Mouse (Mus musculus) adrenal gland, adult 8-10 months (tissue): ENCODE measurements around the gene Paqr8. TPM values are rescaled to one million over a fixed set of nuclear protein-coding genes. Genes with fewer than 3 reads are reported as not detected.
A peak's percentile ranks its signal among the peaks of the same experiment; 100 is the strongest.
"Not testable (repeated sequence)": the region's sequence is repeated elsewhere in the genome, so short reads cannot be mapped to it uniquely, and the experiment has no call there.

ENCODE experiments used
- DNase-seq: peaks from one replicate; pipeline ENCODE4 v3.0.0; 2022
- total RNA-seq, 4 experiments: library from RNA; stranded (reverse); gene quantifications; 2 replicates each; pipeline ENCODE4 v1.2.4; 2022

The Paqr8 gene
- total RNA-seq, 4 experiments from 2014 or later: 57.6 to 67.3 (median 63.0) TPM

GRCm38 (mm10) chr1:20912527-20913171, 22.2 kb downstream of the Paqr8 start:
- DNase-seq: no peak

DNA sequence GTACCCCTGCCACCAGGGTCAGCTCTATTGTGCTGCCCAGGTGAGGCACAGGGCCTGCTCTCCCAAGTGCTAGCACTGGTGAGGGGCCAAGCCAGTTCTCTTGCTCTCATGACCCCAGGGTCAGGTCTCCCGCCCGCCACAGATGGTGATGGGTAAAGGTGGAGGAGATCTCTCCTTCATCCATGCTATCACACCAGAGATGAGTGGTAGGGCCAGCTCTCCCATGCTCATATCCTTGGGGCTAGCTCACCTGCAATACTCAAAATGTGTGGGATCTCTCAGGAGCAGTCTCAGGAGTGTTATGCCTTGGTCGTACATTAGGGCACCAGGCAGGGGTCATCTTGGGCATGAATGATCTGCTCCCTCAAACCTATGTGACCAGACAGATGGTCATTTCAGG, 24.4 kb downstream of the Paqr8 start:
- DNase-seq: no peak

DNA sequence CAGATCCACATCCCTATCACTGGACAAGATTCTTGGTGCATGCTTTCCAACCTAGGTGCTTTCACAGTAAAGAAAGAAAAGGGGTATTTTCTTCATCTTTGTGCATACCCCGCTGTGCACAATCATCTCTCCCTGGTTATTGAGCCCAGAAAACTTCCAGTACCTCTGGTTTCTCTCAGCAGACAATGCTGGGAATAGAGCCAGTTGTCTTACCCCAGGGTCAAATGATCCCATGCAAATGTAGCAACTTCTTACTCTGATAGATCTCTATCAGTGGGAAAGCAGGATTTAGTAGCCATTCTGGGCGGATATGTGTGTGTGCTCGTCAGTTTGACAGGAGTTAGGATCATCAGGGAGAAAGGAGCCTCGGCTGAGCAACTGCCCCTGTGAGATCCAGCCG, 25.2 kb downstream of the Paqr8 start:
- no peak for DNase-seq

DNA sequence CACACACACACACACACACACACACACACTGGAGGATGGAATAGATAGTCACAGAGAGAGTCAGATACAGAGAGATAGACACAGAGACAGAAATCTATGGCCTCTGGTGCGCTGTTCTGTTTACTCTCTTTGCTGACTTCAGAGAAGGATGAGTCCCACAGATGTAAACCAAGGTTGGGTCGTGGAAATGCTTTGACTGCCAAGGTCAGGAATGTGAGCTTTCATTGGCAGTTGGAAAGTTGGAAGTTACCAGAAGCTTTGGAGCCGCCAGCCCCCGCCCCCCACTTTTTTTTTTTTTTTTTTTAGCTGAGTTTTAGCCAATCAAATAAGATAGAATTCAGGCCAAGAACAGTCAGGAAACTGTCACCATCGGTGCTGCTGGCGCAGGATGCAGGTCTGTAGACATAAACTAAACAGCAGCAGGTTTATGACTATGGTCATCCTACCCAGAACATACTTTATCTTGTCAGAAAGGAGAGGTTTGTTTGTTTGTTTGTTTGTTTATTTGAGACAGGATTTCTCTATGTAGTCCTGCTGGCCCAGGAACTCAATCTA, 27.2 kb downstream of the Paqr8 start:
- peak; percentile 52 for DNase-seq

DNA sequence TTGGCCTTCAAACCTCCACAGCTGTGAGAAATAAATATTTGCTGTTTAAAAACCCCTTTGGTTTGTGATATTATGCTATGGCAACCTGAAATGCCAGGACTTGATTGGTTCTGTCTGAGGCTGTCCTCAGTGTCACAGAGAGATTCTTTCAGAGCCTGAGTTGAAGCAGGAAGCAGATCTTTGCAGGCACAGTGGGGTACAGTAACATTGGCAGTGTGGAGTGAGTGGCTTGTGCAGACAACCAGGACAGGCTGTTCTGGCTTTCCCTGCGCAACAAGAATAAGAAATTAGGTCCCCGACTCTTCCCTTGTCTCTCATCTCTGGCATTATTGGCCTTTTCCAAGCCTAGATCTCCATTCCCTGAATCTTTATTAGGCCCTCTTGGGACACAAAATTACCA, 29.3 kb downstream of the Paqr8 start:
- no peak for DNase-seq

- DNase-seq: no peak
These were observed 30.7 kb downstream of the Paqr8 start for GRCm38 (mm10) chr1:20921081-20921528.

- no peak for DNase-seq
These were observed 32.4 kb downstream of the Paqr8 start for GRCm38 (mm10) chr1:20922612-20923399.

DNA sequence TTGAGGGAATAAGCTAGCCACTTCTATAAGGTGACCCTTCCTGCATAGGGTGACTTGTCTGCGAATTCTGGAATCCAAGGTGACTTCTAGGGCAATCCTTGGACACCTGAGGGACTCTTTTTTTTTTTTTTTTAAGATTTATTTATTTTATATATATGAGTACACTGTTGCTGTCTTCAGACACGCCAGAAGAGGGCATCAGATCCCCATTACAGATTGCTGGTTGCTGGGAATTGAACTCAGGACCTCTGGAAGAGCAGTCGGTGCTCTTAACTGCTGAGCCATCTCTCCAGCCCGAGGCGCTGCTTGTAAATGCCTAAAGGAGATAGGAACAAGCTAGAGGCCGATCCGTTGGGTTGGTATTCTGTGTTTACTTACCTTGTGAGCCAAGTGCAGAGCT, 34.9 kb downstream of the Paqr8 start:
- DNase-seq: not testable (repeated sequence)

- DNase-seq: no peak
These were observed 35.5 kb downstream of the Paqr8 start for GRCm38 (mm10) chr1:20925926-20926325.

GRCm38 (mm10) chr1:20926376-20926775, 36.0 kb downstream of the Paqr8 start:
- DNase-seq: no peak

- DNase-seq: no peak
These were observed 38.1 kb downstream of the Paqr8 start for GRCm38 (mm10) chr1:20928487-20928886.

DNA sequence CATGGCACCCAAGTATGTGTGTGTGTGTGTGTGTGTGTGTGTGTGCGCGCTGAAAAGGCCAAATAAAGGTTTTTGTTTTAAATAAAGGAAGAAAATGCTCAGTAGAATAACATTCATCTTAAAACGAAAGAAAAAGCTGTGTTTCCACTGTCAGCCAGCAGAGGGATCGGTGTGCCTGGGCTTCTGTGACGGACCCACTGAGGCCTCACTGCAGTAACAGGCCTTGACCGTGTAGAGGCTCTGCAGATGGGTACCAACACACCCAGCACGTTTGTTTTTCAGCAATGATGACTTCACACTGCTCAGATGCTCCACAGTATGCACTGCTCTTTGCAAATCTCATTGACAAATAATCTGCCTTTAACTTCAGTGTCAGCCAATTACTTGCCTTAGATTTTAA, 43.1 kb downstream of the Paqr8 start:
- DNase-seq: no peak

DNA sequence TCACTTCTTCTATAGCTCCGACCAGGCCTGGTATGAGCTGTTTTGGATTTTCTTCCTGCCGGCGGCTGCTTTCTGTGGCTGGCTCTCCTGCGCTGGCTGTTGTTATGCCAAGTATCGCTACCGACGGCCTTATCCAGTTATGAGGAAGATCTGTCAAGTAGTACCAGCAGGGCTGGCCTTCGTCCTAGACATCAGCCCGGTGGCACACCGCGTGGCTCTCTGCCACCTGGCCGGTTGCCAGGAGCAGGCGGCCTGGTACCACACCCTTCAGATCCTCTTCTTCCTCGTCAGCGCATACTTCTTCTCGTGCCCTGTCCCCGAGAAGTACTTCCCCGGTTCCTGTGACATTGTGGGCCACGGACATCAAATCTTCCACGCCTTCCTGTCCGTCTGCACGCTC, 44.7 kb downstream of the Paqr8 start:
- peak; percentile 60 for DNase-seq

DNA sequence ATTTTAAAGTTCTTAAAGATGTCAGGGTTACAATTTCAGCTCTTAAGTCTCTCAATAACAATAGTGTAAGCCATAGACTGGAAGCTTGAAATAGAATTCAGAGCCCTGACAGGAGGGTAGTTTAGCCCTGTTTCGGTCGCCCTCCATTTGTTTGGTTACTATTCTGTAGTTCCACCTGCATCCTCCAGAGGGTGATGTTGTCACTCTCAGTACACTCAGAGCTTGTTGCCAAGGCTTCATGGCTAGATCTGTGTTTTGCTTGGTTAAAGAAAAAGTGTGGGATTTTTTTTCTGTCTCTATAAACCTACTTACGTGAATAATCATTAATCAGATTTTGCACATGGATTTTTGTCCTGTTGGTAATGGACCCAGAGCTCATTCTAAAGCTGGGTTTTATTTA, 48.6 kb downstream of the Paqr8 start:
- DNase-seq: no peak

- DNase-seq: no peak
These were observed 49.7 kb downstream of the Paqr8 start for GRCm38 (mm10) chr1:20940151-20940550.

GRCm38 (mm10) chr1:20941322-20941721, 50.9 kb downstream of the Paqr8 start:
- DNase-seq: no peak

DNA sequence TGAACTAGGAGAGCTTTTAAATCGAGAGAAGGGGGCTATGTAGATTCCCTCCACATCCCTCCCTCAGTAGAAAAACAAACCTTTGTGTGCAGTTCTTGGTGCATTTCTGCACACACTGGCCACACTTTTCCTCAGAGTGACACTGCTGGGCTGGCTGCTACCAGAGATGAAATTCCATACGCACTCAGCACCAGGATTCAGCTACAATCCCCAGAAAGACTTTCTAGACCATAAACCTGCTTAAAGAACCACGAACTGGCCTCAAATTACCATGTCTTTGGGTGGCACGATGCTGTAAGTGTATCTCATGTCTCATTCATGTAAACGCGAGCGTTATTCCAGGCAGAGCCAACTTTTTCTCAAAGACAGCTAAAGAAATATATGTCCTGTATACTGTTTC, 51.5 kb downstream of the Paqr8 start:
- no peak for DNase-seq

GRCm38 (mm10) chr1:20943016-20943415, 52.6 kb downstream of the Paqr8 start:
- DNase-seq: no peak

DNA sequence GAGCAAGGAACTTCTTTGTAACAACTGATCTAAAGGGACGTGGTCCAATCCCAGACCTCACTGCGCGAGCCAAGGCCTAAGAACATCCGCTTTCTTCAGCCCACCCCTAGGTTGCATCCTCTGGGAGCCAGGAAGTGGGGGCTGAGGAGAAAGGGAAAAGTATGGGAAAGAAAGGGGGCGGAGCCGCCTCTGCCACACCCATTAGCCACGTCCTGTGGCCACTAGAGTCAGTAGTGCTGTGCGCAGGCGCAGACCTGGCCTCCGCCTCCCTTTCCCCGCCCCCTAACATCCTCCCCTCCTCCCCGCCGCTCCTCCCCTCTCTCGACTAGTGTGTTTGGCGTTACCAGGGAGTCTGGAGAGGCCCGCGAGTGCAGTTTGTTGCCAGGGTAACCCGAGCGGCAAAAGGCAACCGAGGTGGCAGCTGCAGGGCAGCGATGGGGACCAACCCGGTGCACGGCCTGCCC, 60.9 kb downstream of the Paqr8 start, which contains the start of gene Efhc1:
Efhc1 (plus strand) TSS at position 327 of the 464 bp plus-strand sequence.
- peak; percentile 91 for DNase-seq

GRCm38 (mm10) chr1:20951799-20952198, 61.4 kb downstream of the Paqr8 start:
- DNase-seq: no peak

- no peak for DNase-seq
These were observed 64.5 kb downstream of the Paqr8 start for GRCm38 (mm10) chr1:20954876-20955275.

GRCm38 (mm10) chr1:20969642-20970041, 79.2 kb downstream of the Paqr8 start:
- DNase-seq: no peak

GRCm38 (mm10) chr1:20973389-20973788, 83.0 kb downstream of the Paqr8 start:
- DNase-seq: no peak
